Mouse (Mus musculus) liver, embryonic 14.5 days (tissue): ENCODE measurements around the gene Vamp3.

ENCODE experiments used
- CTCF ChIP-seq: IDR thresholded peaks from 2 replicates; pipeline ENCODE4 v1.5.1; 2016; ENCODE audit warnings: antibody characterized with exemption, low read depth, control low read depth
- EP300 ChIP-seq: IDR thresholded peaks from 2 replicates; pipeline ENCODE4 v1.6.1; 2016; ENCODE audit warnings: antibody characterized with exemption, low read depth

DNA sequence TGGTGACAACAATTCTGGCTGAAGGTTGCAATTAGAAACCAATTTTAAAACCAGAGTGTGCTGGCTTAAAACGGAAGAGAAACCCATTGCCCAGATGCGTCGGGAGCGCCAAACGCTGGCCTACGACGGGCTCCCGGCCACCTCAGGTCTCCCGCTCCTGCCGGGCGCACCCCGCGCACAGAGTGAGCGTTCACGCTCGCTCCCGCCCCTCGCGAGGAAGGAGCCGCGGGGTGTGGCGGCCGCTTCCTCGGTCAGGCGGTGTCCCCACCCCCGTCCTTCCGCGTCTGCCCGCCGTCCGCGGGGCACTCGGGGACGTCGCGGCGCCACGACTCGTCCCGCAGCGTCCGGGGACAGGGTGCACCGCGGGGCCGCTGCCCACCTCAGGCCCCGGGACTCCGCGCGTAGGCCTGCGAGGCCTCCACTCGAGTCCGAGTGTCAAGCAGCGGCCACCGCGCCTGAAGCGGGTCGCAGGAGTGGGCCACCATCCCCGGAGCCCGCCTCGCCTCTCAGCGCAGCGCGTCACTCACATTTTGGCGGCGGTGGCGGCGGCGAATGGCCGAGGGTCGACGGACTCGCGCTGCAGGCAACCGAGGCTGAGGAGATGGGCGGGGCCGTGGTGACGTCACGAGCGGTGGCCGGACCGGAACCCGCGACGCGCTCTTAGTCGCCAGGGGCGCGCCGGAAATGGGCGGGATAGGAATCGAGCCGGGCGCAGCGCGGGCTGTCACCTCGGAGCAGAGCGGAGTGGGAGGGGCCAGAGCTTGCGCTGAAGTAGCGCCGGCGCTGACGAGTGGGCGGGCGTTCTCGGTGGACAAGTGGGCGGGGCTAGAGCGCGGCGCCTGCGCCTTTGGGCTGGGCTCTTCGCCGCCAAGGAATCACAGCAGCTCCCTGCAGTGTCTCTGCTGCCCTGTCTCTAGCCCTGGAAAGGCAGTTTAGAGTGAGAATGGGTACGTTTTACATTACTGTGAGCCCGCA is at the start of gene Vamp3:
- TF ChIP-seq CTCF = no peak
- no peak for TF ChIP-seq EP300
